Mouse (Mus musculus) megakaryocyte-erythroid progenitor cell, adult 5-6 weeks (primary cell): ENCODE results near the gene Med9. TPM values are rescaled to one million over a fixed set of nuclear protein-coding genes. Genes with fewer than 3 reads are reported as not detected.
"Not testable (repeated sequence)": the region's sequence is repeated elsewhere in the genome, so short reads cannot be mapped to it uniquely, and the experiment has no call there.

ENCODE experiments used
- ATAC-seq: replicated peaks from 2 replicates; pipeline ENCODE4 v1.8.0; 2016; ENCODE audit warnings: mild to moderate bottlenecking, inconsistent platforms; ENCODE audit not compliant: severe bottlenecking, poor library complexity, low FRiP score, low TSS enrichment
- total RNA-seq, 2 experiments: library from RNA; stranded (forward) in 1 of 2; stranded (reverse) in 1 of 2; fragments of 200-1000, 215-1000 nt in 1 of 2; fragments of >200 nt in 1 of 2; fragmentation: Nextera tagmentation in 1 of 2; gene quantifications; 2 replicates each; pipeline ENCODE4 v1.2.3; 2014 to 2017

Med9 gene
- total RNA-seq, 2 experiments from 2014 or later: 23.6 to 32.9 TPM

- ATAC-seq: no peak
These were observed 7.4 kb upstream of the Med9 start for GRCm38 (mm10) chr11:59940645-59941044.

DNA sequence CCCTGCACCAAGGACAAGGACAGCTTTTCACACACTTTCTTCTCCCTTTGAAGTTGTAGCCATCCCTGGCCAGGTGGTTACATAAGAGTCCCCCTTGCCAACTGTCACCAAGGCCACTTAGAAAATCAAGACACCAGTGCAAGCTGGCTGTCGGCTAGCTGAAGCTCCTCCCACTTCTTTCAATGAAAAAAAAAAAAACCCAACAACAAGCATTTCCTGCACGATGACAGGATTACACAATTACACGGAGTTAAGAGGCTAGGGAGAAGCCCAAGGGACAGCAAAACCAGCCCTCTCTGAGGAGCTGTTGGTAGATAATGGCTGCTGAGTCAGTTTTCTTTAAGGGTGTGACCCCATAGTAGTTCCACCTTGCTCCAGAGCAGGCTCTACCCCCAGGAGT is 6.6 kb upstream of the Med9 start:
- ATAC-seq: peak; percentile 62

DNA sequence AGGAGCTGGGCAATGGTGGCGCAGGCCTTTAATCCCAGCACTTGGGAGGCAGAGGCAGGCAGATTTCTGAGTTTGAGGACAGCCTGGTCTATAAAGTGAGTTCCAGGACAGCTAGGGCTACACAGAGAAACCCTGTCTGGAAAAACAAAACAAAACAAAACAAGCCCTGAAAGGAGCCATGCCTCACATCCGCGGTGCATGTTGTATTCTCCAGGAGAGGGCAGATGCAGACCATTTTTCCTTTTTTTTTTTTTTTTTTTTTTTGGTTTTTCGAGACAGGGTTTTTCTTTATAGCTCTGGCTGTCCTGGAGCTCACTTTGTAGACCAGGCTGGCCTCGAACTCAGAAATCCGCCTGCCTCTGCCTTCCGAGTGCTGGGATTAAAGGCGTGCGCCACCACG is 3.2 kb upstream of the Med9 start:
- ATAC-seq: not testable (repeated sequence)

DNA sequence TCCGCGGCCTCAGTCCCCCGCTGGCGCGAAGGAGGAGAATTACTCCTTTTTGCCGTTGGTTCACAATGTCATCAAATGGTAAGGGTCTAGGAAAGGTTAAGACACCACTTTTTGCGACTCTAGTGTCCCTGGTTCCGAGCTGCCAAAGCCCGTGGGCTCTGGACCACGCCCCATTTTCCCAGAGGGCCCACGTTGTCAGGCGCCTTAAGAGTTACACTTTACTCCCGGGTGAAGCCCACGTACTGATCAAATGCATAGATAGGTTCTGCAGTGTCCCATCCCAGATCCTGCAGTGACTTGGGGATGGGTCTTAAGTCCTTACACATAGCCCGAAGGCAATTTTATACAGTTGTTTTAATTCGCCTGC is 378 bp downstream of the Med9 start:
- peak; percentile 20 for ATAC-seq

DNA sequence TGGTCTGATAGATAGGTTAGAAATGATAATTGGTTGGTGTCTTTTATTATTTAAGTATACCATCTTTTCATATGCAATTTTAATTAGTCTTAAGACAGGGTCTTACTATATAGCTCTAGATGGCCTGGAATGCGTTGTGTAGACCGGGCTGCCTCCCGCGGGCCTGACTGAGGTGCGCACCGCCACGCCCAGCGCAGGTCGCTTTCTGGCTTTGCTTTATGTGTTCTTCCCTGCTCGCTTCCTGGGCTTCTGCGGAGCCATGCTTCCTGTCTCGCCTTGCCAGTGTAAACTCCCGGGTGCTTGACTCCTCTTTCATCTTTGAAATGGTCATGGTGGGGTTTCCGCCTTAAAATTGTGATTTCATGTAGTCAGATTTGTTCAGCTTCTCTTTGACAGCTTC is 4.9 kb downstream of the Med9 start:
- no peak for ATAC-seq

- no peak for ATAC-seq
These were observed 8.7 kb downstream of the Med9 start for GRCm38 (mm10) chr11:59956749-59957148.

DNA sequence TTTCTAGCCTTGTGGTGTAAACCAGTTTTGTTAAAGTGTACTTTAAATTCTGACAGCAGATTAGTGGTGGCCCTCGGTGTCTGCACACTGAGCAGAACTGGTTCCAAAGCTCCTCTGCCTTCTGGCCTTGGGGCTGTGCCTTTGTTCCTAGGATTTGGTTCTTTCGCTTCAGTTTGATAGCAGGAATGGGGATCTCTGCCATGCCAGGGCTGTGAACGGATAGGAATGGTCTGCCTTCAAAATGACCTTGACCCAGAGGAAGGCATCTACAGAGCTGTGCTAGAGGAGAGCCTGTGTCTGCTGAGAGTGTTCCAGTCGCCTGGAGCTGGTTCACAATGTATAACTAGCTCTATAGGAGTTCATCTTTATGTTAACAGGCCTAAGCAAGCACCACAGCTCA is 11.4 kb downstream of the Med9 start:
- ATAC-seq: no peak

GRCm38 (mm10) chr11:59960476-59961337 is 12.7 kb downstream of the Med9 start:
- ATAC-seq: no peak

- no peak for ATAC-seq
These were observed 13.4 kb downstream of the Med9 start for GRCm38 (mm10) chr11:59961338-59961875.

DNA sequence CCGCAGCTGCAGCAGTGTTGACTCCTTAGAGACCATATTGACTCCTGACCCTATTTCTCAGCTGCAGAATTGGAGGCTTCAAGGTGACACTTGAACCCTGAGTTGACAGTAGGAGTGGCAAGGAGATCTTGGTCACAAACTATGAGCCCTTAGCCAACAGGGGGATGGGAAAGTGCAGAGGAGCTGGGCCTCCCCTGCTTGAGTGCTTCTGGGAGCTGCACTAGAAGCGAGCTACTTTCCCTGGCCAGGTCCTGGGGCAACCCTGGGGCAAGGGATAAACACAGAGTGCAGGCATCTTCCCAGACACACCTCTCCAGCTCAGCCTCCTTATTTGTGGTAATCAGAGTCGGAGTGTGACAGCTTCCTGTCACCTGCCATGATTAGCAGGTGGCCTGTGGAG is 14.6 kb downstream of the Med9 start:
- no peak for ATAC-seq

DNA sequence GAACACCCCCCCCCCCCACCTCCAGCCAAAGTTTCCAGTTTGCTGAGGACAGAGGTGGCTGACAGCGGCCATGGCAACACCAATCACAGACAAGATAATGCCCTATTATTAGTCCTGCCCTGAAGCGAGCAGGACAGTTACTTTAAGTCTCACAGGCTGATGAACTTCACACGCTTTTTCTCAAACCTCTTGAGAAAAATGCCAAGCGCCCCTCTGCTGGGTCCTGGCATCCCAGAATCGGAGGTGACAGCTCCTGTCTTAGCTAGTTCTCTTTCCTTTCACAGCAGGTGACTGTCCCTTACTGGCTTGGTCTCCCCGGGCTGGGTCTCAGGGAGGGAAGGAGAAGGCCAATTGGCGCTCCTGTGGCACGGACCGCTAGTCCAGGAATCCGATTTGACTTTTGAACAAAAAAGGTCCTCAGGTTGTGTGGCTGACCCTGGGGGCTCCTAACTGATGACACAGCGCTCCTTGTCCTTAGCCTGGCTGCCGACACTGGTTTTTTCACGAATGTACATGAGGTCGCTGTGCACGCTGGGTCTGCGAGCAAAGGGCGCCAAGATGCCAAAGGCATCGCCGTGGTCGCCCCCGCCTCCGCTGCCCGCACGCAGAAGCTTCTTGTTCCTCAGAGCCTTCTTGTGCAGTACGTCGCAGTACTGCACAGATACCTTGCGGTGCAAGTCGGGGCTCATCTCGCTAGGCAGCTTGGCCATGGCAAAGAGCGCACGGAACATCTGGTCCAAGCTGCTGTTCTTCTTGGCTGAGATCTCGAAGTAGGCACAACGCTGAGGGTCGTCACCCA is 15.6 kb downstream of the Med9 start:
- ATAC-seq: no peak

- peak; percentile 4; the same call in 1 of the 2 replicates for ATAC-seq
These were observed 16.3 kb downstream of the Med9 start for GRCm38 (mm10) chr11:59964163-59964758.

GRCm38 (mm10) chr11:59964818-59965217 is 16.8 kb downstream of the Med9 start, which contains the start of gene Rasd1:
TSS of gene Rasd1 (minus strand) at chr11:59964944.
- ATAC-seq: peak; percentile 85

GRCm38 (mm10) chr11:59965227-59966101 is 17.5 kb downstream of the Med9 start:
- peak; percentile 72; the same call in 1 of the 2 replicates for ATAC-seq

- no peak for ATAC-seq
These were observed 18.1 kb downstream of the Med9 start for GRCm38 (mm10) chr11:59966102-59966483.

DNA sequence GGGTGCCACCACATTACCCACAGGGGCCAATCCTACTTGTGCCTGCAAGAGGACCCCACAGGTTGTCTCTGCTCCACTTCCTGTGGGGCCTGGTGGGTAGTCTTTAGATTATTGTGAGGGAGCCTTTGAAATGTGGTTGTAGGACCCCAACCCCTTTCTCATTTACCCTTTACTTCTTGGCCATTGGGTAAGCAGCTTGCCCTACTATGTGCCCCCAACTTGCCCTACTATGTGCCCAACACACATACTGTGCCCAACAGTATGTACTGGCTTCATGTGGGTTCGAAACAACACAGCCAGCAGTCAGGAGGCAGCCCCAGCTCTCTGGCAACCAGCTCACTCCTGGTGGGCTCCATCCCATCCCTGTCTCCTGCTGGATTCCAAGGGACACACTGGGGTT is 19.8 kb downstream of the Med9 start:
- no peak for ATAC-seq

- ATAC-seq: no peak
These were observed 22.8 kb downstream of the Med9 start for GRCm38 (mm10) chr11:59970780-59971179.

GRCm38 (mm10) chr11:59971691-59972090 is 23.7 kb downstream of the Med9 start:
- no peak for ATAC-seq

GRCm38 (mm10) chr11:59973389-59973788 is 25.4 kb downstream of the Med9 start:
- no peak for ATAC-seq
